Mouse (Mus musculus) ovary, adult 10 weeks (tissue): ENCODE data around the gene Lpar5. TPM values are rescaled to one million over a fixed set of nuclear protein-coding genes. Genes with fewer than 3 reads are reported as not detected.

Experiments used
- polyA plus RNA-seq: library from polyadenylated mRNA; stranded (reverse); fragments of 350-450 nt; fragmentation: Illumina TruSeq; extraction: RNeasy Lipid Tissue Mini Kit (QIAGEN cat#74804); gene quantifications from one replicate; pipeline ENCODE4 v1.2.3, GENCODE M21; 2014

Lpar5 gene
- polyA plus RNA-seq, result not detected

GRCm38 (mm10) chr6:125067571-125067995 lies at the start of gene Lpar5:
Gene Lpar5, plus strand, starts transcription at chr6:125067920.

DNA sequence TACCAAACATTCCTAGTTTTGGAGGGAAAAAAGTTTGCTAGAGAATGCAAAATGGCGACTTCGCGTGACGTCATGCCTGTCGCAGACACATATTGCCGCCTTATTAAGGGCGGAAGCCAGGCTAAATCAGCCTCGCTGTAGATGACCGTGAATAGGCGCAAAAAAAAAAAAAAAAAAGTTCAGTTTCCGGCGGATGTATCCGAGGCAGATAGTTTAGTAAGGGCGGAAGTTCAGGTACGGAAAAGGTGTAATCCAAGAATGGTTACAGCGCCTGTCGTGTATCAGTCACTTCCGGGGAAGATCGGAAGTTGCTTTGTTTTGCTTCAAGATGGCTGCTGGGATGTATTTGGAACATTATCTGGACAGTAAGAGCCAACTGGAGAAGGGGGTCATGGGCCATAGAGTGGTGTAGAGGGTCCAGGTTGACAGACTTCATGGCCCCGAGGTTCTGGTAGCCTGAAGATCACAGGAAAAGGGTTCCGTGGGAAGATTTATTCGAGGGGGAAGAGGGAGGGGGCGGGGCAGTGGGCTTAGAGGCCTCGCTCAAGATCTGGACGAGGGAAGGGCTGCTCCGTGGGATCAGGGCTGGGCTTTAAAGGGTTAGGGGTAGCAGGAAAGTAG lies 28.1 kb upstream of the Lpar5 start, which contains the start of gene Ing4:
TSS of gene Ing4 (plus strand) at position 228 of the 621 bp plus-strand sequence.

GRCm38 (mm10) chr6:125049678-125050077 lies 18.0 kb upstream of the Lpar5 start, which contains the start of gene Acrbp:
Gene Acrbp, plus strand, starts transcription at chr6:125049689.

GRCm38 (mm10) chr6:125095391-125096278 lies 27.9 kb downstream of the Lpar5 start, which contains the start of gene Chd4:
Gene Chd4, plus strand, starts transcription at chr6:125095981.

GRCm38 (mm10) chr6:125131302-125132156 lies 63.8 kb downstream of the Lpar5 start, which contains the start of gene Nop2:
Gene Nop2, plus strand, starts transcription at chr6:125131909.

Other genes with a start within 250 kb of the Lpar5 start
- gene Usp5, start 238.4 kb upstream of the Lpar5 start, polyA plus RNA-seq, result 23.2 TPM
- gene Cdca3, start 238.4 kb upstream of the Lpar5 start, polyA plus RNA-seq, result 4.3 TPM
- gene Gnb3, start 227.6 kb upstream of the Lpar5 start, polyA plus RNA-seq, result not detected
- gene P3h3, start 210.2 kb upstream of the Lpar5 start, polyA plus RNA-seq, result 1.7 TPM
- not detected for gene Gpr162, start 203.9 kb upstream of the Lpar5 start, polyA plus RNA-seq
- 1.4 TPM for gene Cd4, start 179.7 kb upstream of the Lpar5 start, polyA plus RNA-seq
- 0.23 TPM for gene Lag3, start 156.2 kb upstream of the Lpar5 start, polyA plus RNA-seq
- 293 TPM for gene Ptms, start 147.8 kb upstream of the Lpar5 start, polyA plus RNA-seq
- gene Mlf2, start 136.5 kb upstream of the Lpar5 start, polyA plus RNA-seq, result 8.4 TPM
- gene Cops7a, start 102.4 kb upstream of the Lpar5 start, polyA plus RNA-seq, result 18.8 TPM
- gene Pianp, start 71.2 kb upstream of the Lpar5 start, polyA plus RNA-seq, result 0.23 TPM
- 13.0 TPM for gene Zfp384, start 58.8 kb upstream of the Lpar5 start, polyA plus RNA-seq
- 13.0 TPM for gene Ing4, start 28.2 kb upstream of the Lpar5 start, polyA plus RNA-seq
- gene Acrbp, start 18.2 kb upstream of the Lpar5 start, polyA plus RNA-seq, result not detected
- 122 TPM for gene Chd4, start 28.1 kb downstream of the Lpar5 start, polyA plus RNA-seq
- 1.2 TPM for gene Nop2, start 64.0 kb downstream of the Lpar5 start, polyA plus RNA-seq
- gene Iffo1, start 77.3 kb downstream of the Lpar5 start, polyA plus RNA-seq, result 1.1 TPM
- gene Gapdh, start 98.5 kb downstream of the Lpar5 start, polyA plus RNA-seq, result 54.6 TPM
- gene Ncapd2, start 123.8 kb downstream of the Lpar5 start, polyA plus RNA-seq, result 8.7 TPM
- 83.0 TPM for gene Mrpl51, start 123.9 kb downstream of the Lpar5 start, polyA plus RNA-seq
- gene Vamp1, start 147.6 kb downstream of the Lpar5 start, polyA plus RNA-seq, result 5.1 TPM
- gene Tapbpl, start 163.9 kb downstream of the Lpar5 start, polyA plus RNA-seq, result 3.6 TPM
- gene Cd27, start 169.1 kb downstream of the Lpar5 start, polyA plus RNA-seq, result not detected
- gene Tuba3a, start 218.1 kb downstream of the Lpar5 start, polyA plus RNA-seq, result not detected
- gene Ltbr, start 246.0 kb downstream of the Lpar5 start, polyA plus RNA-seq, result 0.71 TPM